Mouse (Mus musculus): ENCODE data around the gene Bptf.

DNA sequence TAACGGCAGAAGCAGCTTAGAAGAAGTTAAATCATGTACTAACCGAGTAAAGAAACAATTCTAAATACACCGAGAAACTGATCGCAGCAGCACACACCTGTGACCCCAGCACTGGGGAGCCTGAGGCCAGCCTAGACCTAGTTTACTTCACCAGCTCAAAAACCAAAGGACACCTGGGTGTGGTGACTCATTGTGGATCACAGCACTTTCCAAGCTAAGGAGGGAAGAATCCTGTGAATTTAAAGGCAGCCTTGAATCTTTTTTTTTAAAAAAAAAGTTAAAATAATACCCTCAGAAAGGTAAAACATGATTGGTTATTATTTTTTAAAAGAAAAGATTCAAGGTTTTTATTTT lies 24.2 kb downstream of the Bptf start:
- TF ChIP-seq NRF1 (IDR thresholded peaks at IDR 0.05; ENCODE audit: low read depth, low read length): no peak
- no peak for TF ChIP-seq RCOR1 (conservative IDR thresholded peaks at IDR 0.05; ENCODE audit: low read depth, low read length)
- no peak for TF ChIP-seq POLR2A (IDR thresholded peaks at IDR 0.05; ENCODE audit: low read depth, low read length)
- no peak for TF ChIP-seq ZC3H11A (IDR thresholded peaks at IDR 0.05; ENCODE audit: low read depth, low read length)
- no peak for TF ChIP-seq USF1 (IDR thresholded peaks at IDR 0.05; ENCODE audit: low read depth, low read length)
- no peak for TF ChIP-seq CTCF (conservative IDR thresholded peaks at IDR 0.05 in 1 of 2, IDR thresholded peaks at IDR 0.05 in 1 of 2; ENCODE audit: low read depth in 2 of 2, low read length in 2 of 2)
- no peak for TF ChIP-seq ZKSCAN1 (IDR thresholded peaks at IDR 0.05; ENCODE audit: borderline replicate concordance, low read depth, low read length)
- TF ChIP-seq MAFK (IDR thresholded peaks at IDR 0.05; ENCODE audit: insufficient replicate concordance, low read length): no peak
- TF ChIP-seq MAZ (IDR thresholded peaks at IDR 0.05; ENCODE audit: low read depth, low read length): no peak
- peak; percentile 29; the same call in 1 of the 2 replicates for TF ChIP-seq ZNF384 (IDR thresholded peaks at IDR 0.05; ENCODE audit: low read depth, low read length)
- TF ChIP-seq JUND (conservative IDR thresholded peaks at IDR 0.05; ENCODE audit: low read depth, low read length): no peak
- TF ChIP-seq TCF12 (IDR thresholded peaks at IDR 0.05; ENCODE audit: low read depth, low read length): peak; percentile 69
- TF ChIP-seq CHD1 (IDR thresholded peaks at IDR 0.05; ENCODE audit: low read depth, low read length): no peak

Measured in CH12.LX (cell line).